Mouse (Mus musculus) ES-E14 (cell line): ENCODE measurements around the gene Nmnat2.

Source experiments
- CHD2 ChIP-seq: IDR thresholded peaks from 2 replicates; pipeline ENCODE4 v1.6.1; 2014; ENCODE audit warnings: mild to moderate bottlenecking, low read depth, low read length, inconsistent platforms
- MAFK ChIP-seq: IDR thresholded peaks from 2 replicates; pipeline ENCODE4 v1.6.1; 2014; ENCODE audit warnings: mild to moderate bottlenecking, low read depth, low read length, inconsistent platforms; ENCODE audit not compliant: insufficient read depth
- ZC3H11A ChIP-seq: IDR thresholded peaks from 2 replicates; pipeline ENCODE4 v1.6.1; 2012; ENCODE audit warnings: low read depth, mild to moderate bottlenecking, inconsistent platforms, low read length, borderline replicate concordance
- ZNF384 ChIP-seq: IDR thresholded peaks from 2 replicates; pipeline ENCODE4 v1.6.1; 2012; ENCODE audit warnings: low read depth, low read length, inconsistent platforms

DNA sequence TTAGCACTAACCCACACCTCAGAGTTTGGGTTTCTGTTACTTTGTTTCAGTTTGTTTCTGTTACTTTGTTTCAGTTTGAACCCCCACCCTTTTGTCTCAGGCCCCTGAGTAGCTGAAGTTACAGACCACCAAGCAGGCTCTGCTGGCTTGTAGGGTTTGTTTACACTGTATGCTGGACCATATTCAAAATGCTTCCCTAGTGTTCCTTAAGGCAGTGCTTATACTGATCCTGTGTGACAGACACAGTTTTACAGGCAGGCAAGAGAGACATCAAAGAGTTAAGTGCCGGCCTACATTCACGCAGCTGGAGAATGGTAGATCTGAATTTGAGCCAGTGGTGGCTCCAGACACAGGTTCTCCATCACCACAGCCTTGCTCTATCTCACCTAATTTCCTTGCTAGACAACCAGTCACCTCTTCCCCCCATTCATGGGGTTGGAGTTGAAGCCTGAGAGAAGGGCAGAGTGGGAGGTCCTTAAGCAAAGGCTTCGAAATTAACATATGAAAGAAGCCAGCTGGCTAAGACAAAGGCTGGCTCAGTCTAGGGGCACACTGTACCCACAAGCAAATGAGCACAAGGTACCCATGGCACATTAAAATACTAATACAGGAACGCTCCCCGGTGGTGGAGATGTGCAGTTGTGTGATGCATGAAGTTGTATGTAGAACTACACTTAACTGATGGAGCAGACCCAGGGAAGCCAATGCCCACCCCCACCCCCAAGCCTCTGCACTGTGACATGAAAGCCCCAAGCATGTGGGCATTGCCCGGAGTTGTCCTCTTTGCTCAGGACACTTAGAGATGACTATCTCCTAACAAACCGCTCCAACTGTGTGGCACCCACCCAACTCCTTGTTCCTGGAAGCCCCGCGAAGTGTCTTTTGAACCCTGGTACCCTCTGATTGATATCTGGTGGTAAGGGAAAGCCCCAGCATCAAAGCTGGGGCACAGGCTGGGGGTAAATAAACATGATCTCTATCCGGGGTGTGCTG, 82.9 kb downstream of the Nmnat2 start:
- TF ChIP-seq ZNF384 (no peak), ZC3H11A (no peak), MAFK (no peak), CHD2 (no peak)
